In the genomic region with DNA sequence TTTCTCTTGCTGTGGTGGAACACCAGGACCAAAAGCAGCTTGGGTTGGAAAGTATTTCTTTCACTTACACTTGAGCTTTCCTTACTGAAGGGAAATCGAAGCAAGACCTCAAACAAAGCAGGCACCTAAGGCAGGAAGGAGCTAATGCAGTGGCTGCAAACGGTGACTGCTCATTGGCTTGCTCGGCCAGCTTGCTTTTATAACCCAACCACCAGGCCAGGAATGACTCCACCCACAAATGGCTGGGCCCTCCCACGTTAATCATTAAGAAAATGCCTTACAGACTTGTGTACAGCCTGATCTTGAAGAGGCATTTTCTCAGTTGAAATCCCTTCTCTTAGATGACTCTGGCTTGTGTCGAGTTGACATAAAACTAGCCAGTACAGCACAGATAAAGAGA, we compare ENCODE assay signal across 11 mouse cellular contexts. TPM values are rescaled to one million over a fixed set of nuclear protein-coding genes. Genes with fewer than 3 reads are reported as not detected.
A peak's percentile ranks its signal among the peaks of the same experiment; 100 is the strongest.
DNase-seq lines count a peak whose midpoint lies in the region; TF ChIP-seq lines count a peak whose summit lies in the region.
"Had no signal": no experiment of that assay in that cellular context is flagged by ENCODE, and none has a peak within 500 bp of the region (broad histone marks: within the 10 kb centered on the region; RNA-seq: fewer than 3 reads in every experiment).

No protein-coding gene starts in this region.

- TF ChIP-seq POLR2A in heart, adult 2 months (IDR thresholded peaks at IDR 0.05; ENCODE audit: insufficient read depth, low read depth, low read length): 0 out of 2 replicates have a peak, but pooled peaks have one; percentile 7

- H3K79me2 ChIP-seq in heart, adult 2 months (replicated peaks; ENCODE audit: control insufficient read depth, insufficient read depth, low read length): peaks cover 2% of the 10 kb centered on the region

- 62% methylated on average over 5 of the region's 5 CpGs for WGBS in heart, adult 2 months
- WGBS in embryonic facial prominence, embryonic 10.5 days: 63% methylated on average over 5 of the region's 5 CpGs
- 64% methylated on average over 5 of the region's 5 CpGs for WGBS in limb, embryonic 10.5 days

- no peak for TF ChIP-seq EP300 in heart, adult 2 months (IDR thresholded peaks at IDR 0.05; ENCODE audit: insufficient read depth, low read depth, low read length)

- TF ChIP-seq CTCF in heart, adult 2 months (IDR thresholded peaks at IDR 0.05): no peak

- no peak for DNase-seq in heart, adult 2 months
- DNase-seq in heart, adult 18-20 months: no peak
- DNase-seq in embryonic facial prominence, embryonic 10.5 days (ENCODE audit: low spot score): no peak
- DNase-seq in limb, embryonic 10.5 days (ENCODE audit: low spot score): no peak
- peak; percentile 16 to 59 for DNase-seq in spleen, postnatal 10 days (ENCODE audit: low spot score in 2 of 2)
- DNase-seq in heart, postnatal 36 days: no peak
- DNase-seq in frontal cortex, postnatal 10 days (ENCODE audit: low spot score in 2 of 2): no peak
- no peak for DNase-seq in ovary, postnatal 14 days (ENCODE audit: low spot score)
- DNase-seq: thymus, postnatal 25 days had no signal

- peaks cover under 1% of the 10 kb centered on the region for H3K4me1 ChIP-seq in heart, adult 2 months (ENCODE audit: control insufficient read depth, insufficient read depth, low read length)
- H3K4me1 ChIP-seq in embryonic facial prominence, embryonic 10.5 days: peaks cover 36% of the 10 kb centered on the region
- H3K4me1 ChIP-seq in limb, embryonic 10.5 days: peaks cover 34% of the 10 kb centered on the region

- H3K27ac ChIP-seq in heart, adult 2 months: no peak overlapping the region
- peak overlapping the region; percentile 30; the same call in 1 of the 2 replicates for H3K27ac ChIP-seq in embryonic facial prominence, embryonic 10.5 days (replicated peaks)
- H3K27ac ChIP-seq in limb, embryonic 10.5 days: peak overlapping the region; percentile 8; the same call in 1 of the 2 replicates
- H3K27ac ChIP-seq: layer of hippocampus, adult 2 months had no signal

- intact Hi-C loops in heart, adult 2 months (cut with DNase I): loop anchor here (10.0 kb wide), 1 partner anchor 426 kb away; no protein-coding TSS in a partner anchor
- intact Hi-C loops in heart, postnatal 36 days (cut with DNase I): no loop called here

- H3K36me3 ChIP-seq in heart, adult 2 months (ENCODE audit: control insufficient read depth, insufficient read depth, low read length): no peaks in the 10 kb centered on the region; the same call in 1 of the 2 replicates
- H3K36me3 ChIP-seq in embryonic facial prominence, embryonic 10.5 days (replicated peaks): peaks cover 7% of the 10 kb centered on the region; the same call in 1 of the 2 replicates
- 0 out of 2 replicates have a peak, but pooled peaks cover 2% of the 10 kb centered on the region for H3K36me3 ChIP-seq in limb, embryonic 10.5 days

- H3K4me3 ChIP-seq in heart, adult 2 months: no peak overlapping the region
- no peak overlapping the region for H3K4me3 ChIP-seq in embryonic facial prominence, embryonic 10.5 days
- no peak overlapping the region for H3K4me3 ChIP-seq in limb, embryonic 10.5 days
- H3K4me3 ChIP-seq: layer of hippocampus, adult 2 months; myocyte had no signal

- H3K9me3 ChIP-seq in embryonic facial prominence, embryonic 10.5 days: no peaks in the 10 kb centered on the region
- H3K9me3 ChIP-seq in limb, embryonic 10.5 days (replicated peaks): no peaks in the 10 kb centered on the region

- no peaks in the 10 kb centered on the region for H3K27me3 ChIP-seq in heart, adult 2 months (ENCODE audit: control insufficient read depth, insufficient read depth, low read length)
- no peaks in the 10 kb centered on the region for H3K27me3 ChIP-seq in embryonic facial prominence, embryonic 10.5 days (replicated peaks; ENCODE audit: low read depth, poor library complexity, severe bottlenecking)
- H3K27me3 ChIP-seq in limb, embryonic 10.5 days (ENCODE audit: low read depth, poor library complexity, severe bottlenecking): no peaks in the 10 kb centered on the region

- H3K9ac ChIP-seq in heart, adult 2 months (ENCODE audit: low read depth, low read length): no peak overlapping the region

RNA-seq across cellular contexts. Expression of gene Fam120a, which starts 3.2 kb away (rescaled TPM):
- total RNA-seq in heart, adult 2 months (2021): 100 to 1,000 TPM; 102 to 106 TPM
- 47.5 and 72.2 TPM in 2 replicates for polyA plus RNA-seq in heart, adult 2 months (2012; rRNA removed)
- 100 to 1,000 TPM; 102 to 104 TPM for total RNA-seq in heart, adult 18-20 months (2021)
- 16.0 and 16.7 TPM in 2 replicates for polyA plus RNA-seq in embryonic facial prominence, embryonic 10.5 days (2016; fragmentation: Nextera tagmentation; extraction: Ambion mirVana)
- polyA plus RNA-seq in limb, embryonic 10.5 days (2016; fragmentation: Nextera tagmentation; extraction: Ambion mirVana): 15.3 and 16.7 TPM in 2 replicates
- total RNA-seq in heart, postnatal 36 days (2021): 100 to 1,000 TPM; 104 to 116 TPM

Comparison
In these comparisons a context has a peak if more than half of its experiments do, and no peak if none do; other contexts are left out.
1. DNase-seq: peak in spleen, postnatal 10 days (2 of 2); none in heart, adult 2 months (0 of 2), heart, adult 18-20 months (0 of 2), embryonic facial prominence, embryonic 10.5 days (single experiment), limb, embryonic 10.5 days (single experiment), heart, postnatal 36 days (0 of 2), frontal cortex, postnatal 10 days (0 of 2) and ovary, postnatal 14 days (single experiment).